Mouse (Mus musculus) forebrain, embryonic 14.5 days (tissue): ENCODE data around the gene Rtp3. TPM values are rescaled to one million over a fixed set of nuclear protein-coding genes. Genes with fewer than 3 reads are reported as not detected.

Experiments used
- polyA plus RNA-seq: library from polyadenylated mRNA; unstranded; fragments of >200 nt; fragmentation: Nextera tagmentation; extraction: Ambion mirVana; gene quantifications from 2 replicates; pipeline ENCODE4 v1.2.1, GENCODE M21; 2014

The Rtp3 gene
- polyA plus RNA-seq, 1 experiment from 2014 or later = not detected

Other genes with a start within 250 kb of the Rtp3 start
- 0.33 TPM in 1 of 2 replicates, not detected in the other for gene Myl3, start 248.7 kb downstream of the Rtp3 start, polyA plus RNA-seq
- 4.0 and 4.7 TPM in 2 replicates for gene Pth1r, start 243.4 kb downstream of the Rtp3 start, polyA plus RNA-seq
- not detected in 2 replicates for gene Prss42, start 192.4 kb downstream of the Rtp3 start, polyA plus RNA-seq
- gene Prss44, start 176.6 kb downstream of the Rtp3 start, polyA plus RNA-seq = not detected in 2 replicates
- gene Prss43, start 163.9 kb downstream of the Rtp3 start, polyA plus RNA-seq = not detected in 2 replicates
- gene Prss45, start 156.0 kb downstream of the Rtp3 start, polyA plus RNA-seq = 0.38 TPM in 1 of 2 replicates, not detected in the other
- gene Prss46, start 146.1 kb downstream of the Rtp3 start, polyA plus RNA-seq = not detected in 2 replicates
- not detected in 2 replicates for gene Prss50, start 132.6 kb downstream of the Rtp3 start, polyA plus RNA-seq
- gene Als2cl, start 110.7 kb downstream of the Rtp3 start, polyA plus RNA-seq = 0.54 and 0.62 TPM in 2 replicates
- 0.30 and 0.40 TPM in 2 replicates for gene Tmie, start 110.5 kb downstream of the Rtp3 start, polyA plus RNA-seq
- not detected in 2 replicates for gene Fam240a, start 73.7 kb downstream of the Rtp3 start, polyA plus RNA-seq
- gene Tdgf1, start 44.4 kb downstream of the Rtp3 start, polyA plus RNA-seq = not detected in 2 replicates
- 0.33 and 0.37 TPM in 2 replicates for gene Lrrc2, start 39.0 kb downstream of the Rtp3 start, polyA plus RNA-seq
- gene Ltf, start 28.7 kb upstream of the Rtp3 start, polyA plus RNA-seq = 0.42 and 0.90 TPM in 2 replicates
- 1.3 and 1.4 TPM in 2 replicates for gene Ccrl2, start 66.9 kb upstream of the Rtp3 start, polyA plus RNA-seq
- 41.9 and 45.2 TPM in 2 replicates for gene Lrrfip2, start 127.0 kb upstream of the Rtp3 start, polyA plus RNA-seq